Mouse (Mus musculus): ENCODE measurements around the gene Fgf7. TPM values are rescaled to one million over a fixed set of nuclear protein-coding genes. Genes with fewer than 3 reads are reported as not detected.

Fgf7 gene
- total RNA-seq, 4 experiments from 2014 or later = 0.63 to 1.0 (median 0.72) TPM

- DNase-seq (ENCODE audit: low spot score in 2 of 2) = no peak
Observed at GRCm38 (mm10) chr2:126060595-126060994, 26.1 kb downstream of the Fgf7 start.

DNA sequence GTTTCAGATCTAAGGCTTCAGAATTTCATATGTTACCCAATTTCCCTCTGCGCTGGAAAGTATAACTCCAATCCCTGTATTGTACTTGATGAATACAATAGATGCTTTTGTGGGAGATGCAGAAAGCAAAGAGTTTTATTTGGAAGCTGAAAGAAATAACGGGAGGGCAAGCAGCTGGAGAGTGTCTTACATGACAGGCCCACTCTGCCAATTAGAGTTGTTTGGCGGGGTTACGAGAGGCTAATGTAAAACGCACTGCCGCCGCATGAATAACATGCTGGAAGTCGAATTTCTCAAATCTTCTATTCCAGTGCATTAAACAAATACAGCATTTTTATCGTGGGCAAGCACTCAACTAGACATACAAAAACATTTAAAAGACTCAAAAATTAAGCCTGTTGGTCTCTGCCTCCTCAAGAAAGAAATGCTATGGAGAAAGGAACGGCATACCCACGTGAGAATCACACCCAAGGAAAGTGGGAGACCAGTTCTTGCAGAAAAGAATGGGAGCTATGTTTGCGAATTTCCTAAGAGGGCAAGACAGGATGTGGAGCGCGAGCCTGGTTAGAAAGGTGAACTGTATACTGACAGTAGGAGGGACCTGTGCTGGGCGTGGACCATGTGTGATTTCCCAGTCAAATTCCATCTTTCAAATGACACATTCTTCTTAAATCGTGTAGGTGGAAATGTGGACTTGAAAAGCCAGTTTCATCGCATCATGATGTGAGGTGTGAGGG is 26.7 kb downstream of the Fgf7 start:
- no peak for DNase-seq (ENCODE audit: low spot score in 2 of 2)

DNA sequence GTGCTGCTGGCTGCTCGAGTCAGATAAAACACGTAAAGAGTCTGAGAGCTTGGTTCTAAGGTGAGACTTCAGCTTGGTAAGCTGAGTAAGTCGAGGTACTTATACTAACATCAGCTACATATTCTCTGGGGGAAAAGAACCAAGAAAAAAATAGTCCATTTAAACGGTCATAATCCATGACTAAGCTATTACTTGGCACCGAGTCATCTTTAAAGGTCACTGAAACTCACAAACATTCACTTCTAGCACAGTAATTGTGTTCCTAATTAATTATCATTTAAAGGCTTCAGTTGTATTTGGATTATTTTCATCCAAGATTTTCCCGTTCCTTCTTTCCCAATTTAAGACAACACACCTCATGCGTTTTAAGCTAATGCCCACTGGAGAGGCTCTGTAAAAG is 28.4 kb downstream of the Fgf7 start:
- no peak for DNase-seq (ENCODE audit: low spot score in 2 of 2)

DNA sequence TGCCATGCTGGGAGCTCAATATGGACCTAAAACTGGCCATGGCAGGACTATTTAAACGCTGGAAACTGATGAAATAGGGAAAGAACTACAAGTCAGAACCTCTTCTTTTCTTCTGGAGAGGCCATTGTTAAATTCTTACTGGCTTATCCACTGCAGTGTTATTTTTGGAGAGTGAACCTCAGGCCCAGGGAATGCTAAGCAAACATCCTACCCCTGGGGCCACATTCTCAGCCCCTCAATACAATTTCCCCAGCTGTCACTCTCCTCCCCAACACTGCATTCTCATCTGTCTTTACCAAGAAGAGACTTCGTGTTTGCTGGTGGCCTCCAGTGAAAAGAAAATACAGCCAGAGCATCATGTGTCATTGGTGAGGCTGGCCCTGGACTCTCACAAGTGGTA is 30.4 kb downstream of the Fgf7 start:
- no peak for DNase-seq (ENCODE audit: low spot score in 2 of 2)

GRCm38 (mm10) chr2:126065303-126065856 is 30.9 kb downstream of the Fgf7 start:
- no peak for DNase-seq (ENCODE audit: low spot score in 2 of 2)

- no peak for DNase-seq (ENCODE audit: low spot score in 2 of 2)
Observed at GRCm38 (mm10) chr2:126069740-126070139, 35.3 kb downstream of the Fgf7 start.

DNA sequence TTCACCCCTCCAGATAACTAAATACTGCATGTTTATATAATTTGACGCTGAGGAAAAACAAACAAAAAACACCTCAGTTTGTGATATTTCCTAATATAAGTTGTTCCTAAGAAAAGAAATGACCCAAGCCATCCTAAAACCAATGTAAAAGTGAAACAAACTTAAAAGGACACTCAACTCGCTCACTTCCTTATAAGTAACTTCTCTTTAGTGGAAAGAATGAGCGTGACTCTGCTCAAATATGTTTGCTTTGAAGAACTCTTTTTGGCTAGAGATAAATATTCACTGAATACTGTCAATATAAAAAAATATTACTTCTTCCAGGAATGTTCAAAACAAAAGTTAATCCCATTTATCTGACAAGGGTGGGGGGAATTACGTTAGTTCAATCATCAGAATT is 39.3 kb downstream of the Fgf7 start:
- no peak for DNase-seq (ENCODE audit: low spot score in 2 of 2)

DNA sequence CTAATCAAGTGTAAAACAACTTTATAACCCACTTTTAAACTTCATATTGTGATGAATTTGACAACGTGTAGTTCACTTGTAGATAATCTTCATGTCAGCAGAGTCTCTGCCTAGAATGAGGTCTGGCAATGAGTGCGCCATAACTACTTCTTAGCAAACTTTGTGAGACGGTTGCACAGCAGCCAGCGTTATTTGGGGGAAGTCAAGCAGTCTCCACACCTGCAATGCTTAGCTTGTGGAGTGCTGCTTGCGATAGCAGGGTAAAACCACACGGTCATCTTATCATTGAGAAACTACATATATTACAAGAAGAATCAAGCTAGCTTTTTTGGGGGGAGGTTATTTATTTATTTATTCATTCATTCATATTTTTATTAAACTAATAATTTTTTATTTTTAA is 42.0 kb downstream of the Fgf7 start:
- no peak for DNase-seq (ENCODE audit: low spot score in 2 of 2)

- no peak for DNase-seq (ENCODE audit: low spot score in 2 of 2)
Observed at GRCm38 (mm10) chr2:126079086-126079485, 44.6 kb downstream of the Fgf7 start.

GRCm38 (mm10) chr2:126084326-126084725 is 49.9 kb downstream of the Fgf7 start:
- DNase-seq (ENCODE audit: low spot score in 2 of 2) = peak; percentile 25 to 27

DNA sequence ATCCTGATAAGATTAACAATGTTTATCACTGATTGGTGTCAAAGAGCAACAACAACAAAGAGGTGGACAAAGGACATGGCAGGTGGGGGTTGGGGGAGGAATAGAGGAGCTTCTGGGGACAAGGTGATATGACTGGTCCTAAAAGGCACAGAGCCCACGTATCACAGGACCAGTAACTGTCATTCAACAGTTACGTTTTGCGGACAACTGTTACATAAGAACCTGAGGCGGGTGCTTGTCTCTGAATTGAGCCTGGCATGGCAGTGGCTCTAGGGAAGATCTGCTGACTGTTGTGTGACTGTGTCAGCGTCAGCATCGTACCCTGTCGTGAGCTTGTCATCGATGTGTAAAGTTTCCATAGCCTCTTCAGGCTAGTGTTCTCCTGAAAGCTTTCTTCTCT is 51.7 kb downstream of the Fgf7 start:
- no peak for DNase-seq (ENCODE audit: low spot score in 2 of 2)

DNA sequence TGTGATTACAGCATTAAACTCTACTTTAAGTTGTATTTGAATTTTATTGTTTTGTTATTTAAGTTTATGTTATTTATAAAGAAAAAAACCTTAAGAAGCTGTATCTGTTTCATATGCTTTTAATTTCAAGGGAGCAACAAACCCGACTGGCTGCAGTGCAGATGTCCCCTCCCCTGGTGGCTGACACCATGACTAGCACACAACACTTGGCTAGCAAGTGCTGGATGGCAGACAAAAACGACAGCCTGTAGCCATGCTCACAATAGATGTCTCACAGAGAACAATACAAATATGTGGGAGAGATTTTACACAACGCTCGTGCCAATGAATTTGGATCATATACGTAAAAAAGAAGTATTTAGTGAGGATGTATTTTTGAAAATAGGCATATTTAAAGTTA is 56.0 kb downstream of the Fgf7 start:
- DNase-seq (ENCODE audit: low spot score in 2 of 2) = no peak

DNA sequence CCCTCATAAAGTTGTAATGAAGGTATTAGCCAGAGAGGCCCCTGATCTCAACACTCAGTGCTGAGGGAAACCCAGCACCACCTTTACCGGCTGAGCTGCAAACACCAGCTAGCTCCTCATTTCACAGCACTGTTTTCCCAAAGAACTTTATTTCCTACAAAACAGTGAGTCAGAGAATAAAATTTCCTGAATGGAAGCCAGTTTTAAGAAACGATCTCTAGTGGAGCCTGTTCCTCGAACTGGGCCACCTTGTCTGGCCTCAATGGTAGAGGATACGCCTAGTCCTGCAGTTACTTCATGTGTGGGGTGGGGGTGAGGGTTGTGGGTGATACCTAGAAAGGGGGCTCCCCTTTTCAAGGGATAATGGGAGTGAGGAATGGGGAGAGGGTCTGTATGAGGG is 60.2 kb downstream of the Fgf7 start:
- DNase-seq (ENCODE audit: low spot score in 2 of 2) = no peak

Other genes with a start within 250 kb of the Fgf7 start
- 10 to 100 TPM; 30.9 to 36.3 (median 32.6) TPM for gene Galk2, start 175.5 kb upstream of the Fgf7 start, total RNA-seq (2022)
- gene Cops2, start 175.5 kb upstream of the Fgf7 start, total RNA-seq (2022) = 100 to 1,000 TPM in 3 of 4 experiments, 10 to 100 TPM in 1; 95.0 to 114 (median 109) TPM
- gene Fam227b, start 117.3 kb downstream of the Fgf7 start, total RNA-seq (2022) = under 1 TPM in 1 of 4 experiments, not detected in 3; 0.17 TPM
- gene Dtwd1, start 117.5 kb downstream of the Fgf7 start, total RNA-seq (2022) = 10 to 100 TPM; 13.9 to 18.1 (median 14.4) TPM
- not detected for gene Gm17555, start 180.4 kb downstream of the Fgf7 start, total RNA-seq (2022)

Measured in layer of hippocampus, adult 8-10 months (tissue).